Mouse (Mus musculus) cerebellum, postnatal 25 days (tissue): ENCODE measurements at regions not wholly inside any gene's neighbourhood (a gene's known extent, or its start where the extent isn't known, plus 50 kb on each side); places are given as distances from the start of the nearest gene placed in this dataset.
A peak's percentile ranks its signal among the peaks of the same experiment; 100 is the strongest.

Experiments
- DNase-seq, 2 experiments: peaks; one replicate each; pipeline ENCODE4 v3.0.0; 2021; ENCODE audit warnings: mixed read lengths in 2 of 2

DNA sequence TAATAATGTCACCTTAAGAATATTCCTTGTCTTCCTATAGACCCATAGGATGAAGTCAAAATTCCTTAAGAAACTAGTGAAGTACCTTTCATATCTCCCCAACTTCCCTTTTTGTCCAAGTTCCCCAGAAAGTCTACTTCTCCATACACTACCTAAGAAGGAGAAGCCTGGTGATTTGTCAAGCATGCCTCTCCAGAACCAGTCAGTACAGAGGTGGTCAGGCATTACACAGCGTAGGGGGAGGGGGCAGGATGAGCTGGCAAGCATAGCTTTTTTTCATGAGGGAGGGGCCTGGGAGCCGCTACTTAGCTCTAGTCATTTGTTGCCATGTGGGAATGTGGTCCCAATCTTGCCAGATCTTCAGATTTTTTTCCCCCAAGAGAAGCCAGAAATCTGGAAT, 54.0 kb upstream of the Satb2 start:
- no peak for DNase-seq

DNA sequence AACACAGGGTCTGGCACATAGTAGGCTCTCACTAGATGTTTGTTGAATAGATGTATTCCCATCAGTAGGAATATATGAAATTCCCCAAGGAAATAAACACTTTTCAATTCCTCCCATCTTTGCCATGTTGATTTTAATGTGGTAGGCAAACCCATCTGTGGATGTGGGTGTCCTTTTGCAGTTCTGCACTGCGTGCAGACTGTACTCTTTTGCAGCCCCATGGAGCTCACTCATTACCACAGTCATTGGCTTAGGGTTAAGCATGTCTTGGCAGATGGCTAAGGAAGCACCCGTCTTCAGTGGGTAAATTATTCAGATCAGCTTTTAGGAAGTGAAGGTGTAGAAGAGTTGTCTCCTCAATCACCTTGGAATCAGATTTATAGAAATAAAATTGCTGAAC, 54.8 kb upstream of the Satb2 start:
- DNase-seq, result no peak

DNA sequence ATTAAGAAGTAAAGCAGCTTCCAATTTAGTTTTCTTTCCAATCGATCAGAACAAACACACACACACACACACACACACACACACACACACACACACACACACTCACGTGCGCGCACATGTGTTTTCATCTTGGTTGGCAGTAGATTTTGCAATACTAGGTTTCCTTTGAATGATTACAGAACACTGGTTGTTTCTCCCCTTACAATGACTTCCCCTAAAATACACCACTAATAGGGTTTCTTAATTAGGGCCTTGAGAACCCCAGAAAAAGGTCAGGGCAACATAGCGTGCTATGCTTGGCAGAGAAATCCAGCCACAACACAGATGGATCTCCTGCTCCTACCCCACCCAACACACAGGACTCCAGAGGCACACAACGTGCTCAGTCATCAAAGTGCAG, 56.0 kb upstream of the Satb2 start:
- no peak for DNase-seq

DNA sequence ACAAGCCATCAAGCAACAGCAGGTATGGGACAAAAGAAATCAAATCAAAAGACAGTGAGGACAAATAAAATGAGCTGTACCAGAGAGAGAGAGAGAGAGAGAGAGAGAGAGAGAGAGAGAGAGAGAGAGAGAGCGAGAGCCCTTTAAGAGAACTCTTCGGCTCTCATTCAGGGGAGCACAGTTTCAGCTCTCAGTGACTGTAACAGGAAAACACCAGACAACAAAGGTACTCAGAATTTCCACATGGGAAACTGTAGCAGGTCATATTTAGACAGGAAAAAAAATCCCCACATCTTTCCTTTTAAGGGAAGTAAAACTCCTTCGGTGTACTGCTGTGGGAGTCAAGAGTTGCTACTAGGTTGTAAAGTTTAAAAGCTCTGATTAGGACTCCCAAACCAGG, 57.9 kb upstream of the Satb2 start:
- DNase-seq, result no peak

DNA sequence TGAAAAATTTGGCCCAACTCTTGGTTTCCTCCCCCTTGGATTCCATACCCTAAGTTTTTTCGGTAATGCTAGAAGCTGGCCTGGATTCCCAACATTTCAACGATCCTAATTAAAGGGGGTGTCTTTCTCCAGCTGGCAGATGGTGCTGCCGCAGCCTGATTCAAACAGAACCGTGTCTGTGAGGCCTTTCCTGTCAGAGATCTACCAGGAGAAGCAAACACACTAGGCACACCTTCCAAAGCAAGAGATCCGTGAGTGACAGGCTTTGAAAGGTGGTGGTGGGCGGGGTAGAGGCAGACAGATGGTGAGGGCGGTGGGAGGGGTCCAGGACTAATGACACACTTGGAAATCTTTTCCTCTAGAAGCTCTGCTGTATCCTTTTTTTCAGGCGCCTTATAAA, 61.8 kb upstream of the Satb2 start:
- DNase-seq, result no peak

DNA sequence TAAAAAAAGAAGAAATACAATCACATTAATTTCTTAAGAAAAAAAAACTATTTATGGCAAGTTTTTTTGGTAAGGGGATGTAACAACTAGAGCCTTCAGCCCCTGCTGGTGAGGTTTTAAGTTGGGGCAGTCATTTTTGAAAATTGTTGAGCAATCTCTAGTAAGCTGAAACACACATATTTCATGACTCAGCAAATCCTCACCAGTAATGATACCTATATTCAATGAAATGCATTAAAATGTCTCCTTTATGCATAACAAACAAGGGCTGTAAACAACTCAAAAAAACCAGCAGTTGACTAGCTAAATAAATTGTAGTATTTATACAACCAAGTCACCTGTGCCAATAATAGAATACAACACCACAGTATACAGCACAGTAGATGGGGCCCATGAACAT, 63.1 kb upstream of the Satb2 start:
- DNase-seq, result no peak

DNA sequence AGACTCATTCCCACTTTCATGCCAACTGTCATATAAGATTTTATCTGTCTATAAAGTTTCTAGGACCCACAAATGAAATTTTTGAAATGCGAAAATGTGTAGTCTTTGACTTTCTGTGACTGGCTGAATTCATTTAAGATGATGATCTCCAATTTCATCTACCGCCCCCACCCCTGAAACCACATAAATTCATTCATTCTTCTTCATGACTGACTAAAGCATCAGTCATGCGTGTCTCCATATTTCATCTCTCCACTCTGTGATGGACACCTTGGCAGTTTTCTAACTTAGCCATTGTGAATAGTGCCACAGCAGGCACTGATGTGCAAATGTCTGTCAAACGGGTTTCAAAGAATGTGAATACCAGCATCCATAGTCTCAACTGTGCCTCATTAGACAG, 75.4 kb upstream of the Satb2 start:
- DNase-seq, result no peak

DNA sequence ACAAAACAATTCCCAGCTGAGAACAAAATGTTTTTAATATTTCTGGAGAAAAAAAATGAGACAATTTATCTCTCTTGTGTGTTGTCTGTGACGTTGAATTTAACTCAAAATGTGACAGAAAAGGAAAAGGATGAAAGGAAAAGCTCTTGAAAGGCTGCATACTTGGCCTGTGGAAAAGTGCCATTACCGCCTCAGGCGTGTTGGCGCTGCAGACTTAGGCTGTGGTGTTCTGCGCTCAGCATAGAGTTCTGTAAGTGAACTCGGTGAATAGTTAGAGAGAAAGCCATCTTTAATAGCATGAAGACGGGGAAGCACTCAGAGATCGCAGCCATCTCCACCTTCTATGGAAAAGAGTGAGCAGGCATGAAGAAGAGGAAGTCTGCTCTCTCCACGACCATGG, 77.5 kb upstream of the Satb2 start:
- DNase-seq, result no peak

DNA sequence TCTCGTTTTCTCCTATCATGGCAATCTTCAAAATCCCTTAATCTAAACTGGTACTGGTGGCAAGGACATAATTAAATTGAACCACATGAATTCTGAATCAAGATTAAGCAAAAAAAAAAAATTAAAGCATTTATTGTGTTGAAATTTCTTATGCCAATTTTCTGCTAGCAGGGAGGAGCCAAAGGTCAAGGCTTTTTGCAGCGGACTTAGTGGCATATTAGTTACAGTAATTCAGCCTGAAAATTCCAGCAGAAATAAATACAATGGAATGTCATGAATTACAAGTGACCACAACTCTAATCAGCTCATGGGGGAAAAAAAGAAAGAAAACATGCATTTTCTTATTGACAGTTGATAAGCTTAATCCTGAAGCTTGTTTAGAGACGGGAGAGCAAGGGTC, 80.8 kb upstream of the Satb2 start:
- DNase-seq, result no peak

DNA sequence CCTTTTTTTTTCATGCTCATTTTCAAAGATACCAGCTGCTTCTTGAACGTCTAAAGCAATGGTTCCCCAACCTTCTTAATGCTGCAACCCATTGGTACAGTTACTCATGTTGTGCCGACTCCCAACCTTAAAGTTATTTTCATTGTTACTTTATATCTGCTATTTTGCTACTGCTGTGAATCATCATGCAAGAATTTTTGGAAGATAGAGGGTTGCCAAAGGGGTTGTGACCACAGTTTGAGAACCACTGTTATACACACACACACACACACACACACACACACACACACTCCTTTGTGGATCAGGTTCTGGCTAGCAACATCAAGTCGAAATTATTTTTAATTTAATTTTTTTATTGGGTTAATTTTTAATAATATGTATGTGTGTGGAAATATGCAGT, 96.8 kb upstream of the Satb2 start:
- DNase-seq, result no peak

DNA sequence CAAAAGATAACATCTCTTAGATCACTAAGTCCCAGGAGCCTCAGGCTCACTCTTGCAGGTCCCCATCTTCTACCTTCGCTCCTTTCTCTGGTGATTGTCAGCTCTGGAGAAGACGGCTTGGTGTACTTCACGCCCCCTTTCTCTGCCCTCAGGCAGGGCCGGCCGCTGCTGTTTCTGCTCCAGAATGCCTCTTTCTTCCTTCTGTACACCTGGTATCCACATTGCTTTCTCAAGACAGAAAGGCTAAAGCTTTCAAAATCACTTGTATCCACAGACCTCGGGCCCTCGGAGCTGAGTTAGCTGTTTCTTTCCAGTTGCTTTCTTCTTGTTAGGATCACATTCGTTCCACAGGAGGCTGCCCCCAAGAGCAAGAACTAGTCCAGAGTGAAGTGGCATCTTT, 98.2 kb upstream of the Satb2 start:
- DNase-seq, result no peak

DNA sequence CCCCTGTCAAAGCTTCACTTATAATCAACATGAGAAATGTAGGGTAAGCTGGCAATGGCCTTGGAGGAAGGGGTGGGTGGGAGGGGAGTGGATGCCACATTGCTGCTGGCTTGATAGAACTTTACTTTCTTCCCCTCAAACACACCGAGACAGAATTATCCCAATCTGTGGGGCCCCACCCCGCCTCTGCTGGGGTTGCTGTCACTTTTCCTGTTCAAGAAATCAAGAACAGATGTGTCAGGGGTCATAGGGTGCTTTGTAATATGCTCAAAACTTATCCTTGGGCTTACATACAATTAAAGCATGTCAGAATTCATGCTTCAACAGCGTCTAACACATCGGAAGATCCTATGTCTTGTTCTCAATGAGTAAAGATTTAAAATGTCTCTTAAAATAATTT, 101.9 kb upstream of the Satb2 start:
- DNase-seq, result no peak

DNA sequence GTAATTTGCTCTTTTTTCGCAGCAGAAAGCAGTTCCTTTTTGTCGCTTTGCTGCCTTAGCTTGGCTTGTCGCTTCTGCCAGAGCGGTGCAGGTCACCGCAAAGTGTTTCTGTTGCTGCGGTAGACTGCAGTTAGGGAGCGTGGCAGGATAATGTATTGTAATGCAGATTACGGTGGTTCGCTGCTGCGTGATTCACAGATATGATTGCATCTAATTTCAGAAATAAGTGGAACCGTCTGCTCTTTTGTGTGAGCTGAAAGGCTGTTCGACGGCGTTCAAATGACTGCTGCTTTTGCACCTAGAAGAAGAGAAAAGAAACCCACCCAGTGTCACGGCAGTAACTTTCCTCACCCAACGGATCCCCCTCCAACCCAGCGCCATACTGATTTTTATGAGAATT, 104.7 kb upstream of the Satb2 start:
- no peak for DNase-seq

DNA sequence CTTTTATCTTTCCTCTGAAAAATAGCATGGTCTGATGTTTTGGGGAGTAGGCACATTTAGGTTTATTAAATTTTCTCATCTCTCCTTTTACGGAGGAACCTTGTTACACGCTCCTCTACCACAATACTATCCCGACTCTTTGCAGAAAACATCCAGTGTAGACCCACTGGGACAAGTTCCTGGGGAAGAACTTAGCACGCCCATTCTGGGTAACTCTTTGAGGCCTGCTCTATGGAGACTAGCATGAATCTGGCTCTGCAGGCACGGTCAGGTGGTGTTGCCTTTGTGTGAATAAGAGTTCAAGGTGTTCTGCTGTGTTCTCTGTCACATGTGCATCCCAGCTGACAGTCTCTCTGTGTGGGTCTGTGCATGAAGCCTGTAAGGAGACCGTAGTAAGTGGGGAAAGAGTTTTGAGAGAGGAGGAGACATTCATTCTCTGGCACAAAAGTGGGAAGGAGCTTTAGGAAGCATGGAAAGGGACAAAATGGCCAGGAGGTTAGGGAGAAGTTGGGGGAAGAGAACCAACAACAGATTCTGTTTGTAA, 105.2 kb upstream of the Satb2 start:
- no peak for DNase-seq

DNA sequence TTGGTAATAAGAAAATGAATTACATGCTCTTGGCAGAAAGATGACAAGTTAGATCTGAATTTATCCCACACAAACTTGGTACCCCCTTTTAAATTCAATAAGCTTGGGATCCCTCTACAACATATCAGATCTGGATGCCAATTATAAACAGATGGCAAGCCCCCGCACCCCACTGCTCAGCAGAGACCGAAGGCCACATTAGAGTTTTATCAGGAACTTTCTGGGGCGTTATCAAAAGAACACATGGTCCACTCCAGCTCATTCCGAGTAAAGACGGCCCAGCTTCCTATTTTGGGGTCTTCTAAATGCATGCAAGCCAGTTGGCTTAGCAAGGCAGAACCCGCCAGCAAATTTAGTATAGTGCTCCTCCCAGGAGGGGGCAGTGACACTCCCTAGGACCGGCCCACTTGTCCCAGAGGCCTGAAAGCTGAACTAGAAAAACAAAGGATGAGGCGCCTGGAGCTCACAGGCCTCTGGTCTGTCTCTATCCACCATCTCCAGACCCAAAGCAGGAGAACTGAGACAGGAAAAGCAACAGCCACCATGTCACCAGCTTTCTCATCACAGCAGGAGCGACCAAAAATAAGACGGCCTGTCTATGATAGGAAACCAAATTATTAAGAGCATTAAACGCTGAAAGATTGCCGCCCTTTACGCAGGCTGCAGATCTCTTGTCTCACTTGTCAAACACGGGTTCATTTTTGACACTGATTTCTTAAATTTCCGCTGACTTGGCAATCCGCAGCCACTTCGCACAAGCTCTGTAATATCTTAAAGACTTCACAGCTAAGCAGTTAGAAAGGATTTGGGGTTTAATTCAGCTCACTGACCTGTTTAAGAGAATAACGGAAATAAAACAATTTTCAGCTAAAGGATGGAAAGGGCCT, 117.2 kb upstream of the Satb2 start:
- peak in 1 of 2 experiments; percentile 2 for DNase-seq

DNA sequence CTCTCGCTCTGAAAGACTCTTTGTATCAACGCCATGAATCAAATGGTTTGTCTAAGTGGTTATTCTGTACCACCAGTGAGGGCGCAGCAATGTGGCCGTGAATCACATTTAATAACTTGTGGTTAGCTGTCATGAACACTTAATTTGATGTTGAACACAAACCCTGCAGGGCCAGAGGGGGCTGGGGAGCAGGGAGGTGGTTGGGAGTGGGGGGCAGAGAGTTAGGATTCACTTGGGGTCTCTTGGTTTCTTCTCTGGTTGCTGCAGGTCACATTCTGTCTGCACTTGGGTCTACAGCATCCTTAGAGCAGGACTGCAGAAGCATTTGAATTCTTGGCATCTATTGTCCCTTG, 117.8 kb upstream of the Satb2 start:
- no peak for DNase-seq

DNA sequence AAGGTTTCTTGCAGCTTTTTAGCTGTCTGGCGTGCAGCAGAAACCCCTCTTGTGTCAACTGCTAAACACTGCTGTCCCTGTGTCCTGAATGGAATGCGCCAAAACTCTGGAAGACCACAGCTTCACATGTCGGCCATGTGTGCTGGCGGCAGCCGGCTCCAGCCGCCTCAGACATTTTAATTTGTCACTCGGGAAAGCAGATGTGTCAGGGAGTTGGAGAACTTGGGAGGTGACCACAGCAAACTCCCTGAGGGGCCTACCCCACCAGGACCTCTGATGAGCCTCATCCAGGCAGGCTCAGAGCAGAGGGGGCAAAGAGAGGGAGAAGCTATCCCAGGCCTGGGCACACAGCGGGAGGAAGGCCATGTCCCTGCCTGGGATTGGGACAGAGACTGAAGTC, 118.3 kb upstream of the Satb2 start:
- no peak for DNase-seq

DNA sequence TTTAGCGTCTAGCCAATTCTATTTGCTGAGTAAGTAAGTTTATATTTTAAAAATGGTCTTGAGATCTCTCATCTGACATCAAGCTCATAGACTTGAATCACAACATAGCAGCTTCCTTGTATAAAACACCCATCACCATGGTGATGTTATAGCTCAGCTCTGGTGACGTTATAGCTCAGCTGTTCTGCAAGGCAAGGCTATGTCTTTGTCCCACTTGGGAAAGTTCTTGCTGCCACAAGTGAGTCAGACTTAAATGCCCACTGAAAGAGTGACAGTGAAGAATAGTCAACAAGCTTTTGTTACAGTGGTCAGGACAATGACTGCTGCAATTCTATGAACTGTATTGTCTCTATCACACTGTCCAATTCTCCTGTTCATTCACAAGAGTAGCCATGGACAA, 122.2 kb upstream of the Satb2 start:
- no peak for DNase-seq

DNA sequence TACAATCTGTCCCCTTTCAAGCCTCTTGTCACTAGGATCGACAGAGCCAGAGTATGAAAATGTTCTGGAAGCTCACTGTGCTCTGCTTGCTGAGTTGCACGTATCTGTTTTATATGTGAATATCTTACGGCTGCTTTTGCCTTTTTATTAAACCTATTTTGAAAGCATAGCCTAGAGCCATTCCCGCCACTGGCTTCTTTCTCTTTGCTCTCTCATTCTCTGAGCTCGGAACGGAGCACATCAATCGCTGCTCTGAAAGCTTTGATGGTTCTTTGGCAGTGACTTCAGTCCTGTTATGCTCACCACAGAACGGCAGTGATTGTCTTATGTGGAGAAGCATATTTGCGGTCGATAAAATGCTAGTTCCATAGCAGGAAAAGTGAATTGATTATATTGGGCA, 128.9 kb upstream of the Satb2 start:
- no peak for DNase-seq

DNA sequence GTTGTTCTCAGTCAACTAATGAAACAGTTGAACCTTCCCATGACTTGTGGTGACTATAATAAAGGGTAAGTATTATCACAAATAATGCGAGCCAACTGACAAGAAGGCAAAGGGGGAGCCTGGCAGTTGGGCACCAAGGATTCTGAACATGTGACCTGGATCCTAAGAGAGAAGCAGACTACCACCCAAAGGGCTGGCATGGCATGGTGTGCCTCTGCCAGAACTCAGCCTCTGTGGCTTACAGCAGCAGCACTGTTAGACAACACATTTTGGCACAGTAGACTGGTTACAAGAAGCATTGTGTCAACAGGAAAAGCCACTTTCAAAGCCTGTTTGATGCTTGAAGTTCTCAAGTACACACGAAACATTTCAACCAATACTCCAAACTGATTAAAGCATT, 142.2 kb upstream of the Satb2 start:
- no peak for DNase-seq

DNA sequence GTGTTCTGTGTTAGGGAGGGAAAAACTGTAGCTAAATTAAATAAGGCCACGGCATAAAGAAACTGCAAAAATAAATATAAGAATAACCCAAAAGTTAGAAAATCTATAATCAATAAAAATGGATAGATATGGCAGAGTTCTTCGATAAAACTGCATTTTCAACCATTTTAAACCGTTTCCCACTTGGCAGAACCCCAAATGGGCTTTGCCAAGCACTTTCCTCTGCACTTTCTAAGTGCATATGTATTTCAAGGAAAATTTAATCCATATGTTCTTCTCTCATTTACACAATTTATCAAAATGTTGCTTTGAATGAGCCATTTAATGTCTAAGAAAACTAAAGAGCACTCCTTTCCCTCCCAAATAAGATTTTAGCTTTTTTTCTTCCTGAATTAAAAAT, 165.7 kb upstream of the Satb2 start:
- no peak for DNase-seq

DNA sequence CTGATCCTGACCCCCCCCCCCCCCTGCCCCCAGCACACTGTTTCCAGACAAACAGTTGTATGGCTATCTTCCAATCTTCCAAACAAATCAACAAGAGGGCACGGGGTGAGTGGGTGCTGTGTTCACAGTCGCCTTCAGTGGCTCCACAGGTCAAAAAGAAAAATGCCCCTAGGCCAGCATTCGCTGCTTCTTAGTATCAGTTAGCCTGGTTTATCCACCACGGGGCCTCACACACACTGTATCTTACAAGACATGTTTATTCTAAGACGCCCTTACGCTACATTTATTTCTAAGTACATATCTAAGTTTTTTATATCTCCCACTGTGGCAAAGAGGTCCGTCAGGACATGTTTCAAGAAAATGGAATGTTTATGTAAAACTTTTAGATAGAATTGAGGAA, 177.4 kb upstream of the Satb2 start:
- no peak for DNase-seq

DNA sequence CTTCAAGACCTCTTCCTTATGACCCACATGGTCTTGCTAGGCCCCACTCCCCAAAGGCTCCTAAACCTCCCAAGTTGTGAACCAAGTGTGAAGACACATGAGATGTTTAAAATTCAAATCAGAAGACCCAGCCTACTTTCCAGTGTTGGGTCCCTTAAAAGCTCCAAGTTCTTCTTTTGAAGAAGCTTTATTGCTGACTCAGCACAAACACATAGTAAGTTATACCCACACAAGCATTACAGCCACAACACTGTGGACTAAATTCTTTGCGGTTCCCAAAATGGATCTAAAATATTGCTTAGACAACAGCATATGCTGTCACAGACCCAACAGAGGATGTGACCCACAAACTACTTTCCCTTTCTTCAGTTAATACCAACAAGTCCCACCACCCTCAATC, 186.0 kb upstream of the Satb2 start:
- DNase-seq, result no peak

DNA sequence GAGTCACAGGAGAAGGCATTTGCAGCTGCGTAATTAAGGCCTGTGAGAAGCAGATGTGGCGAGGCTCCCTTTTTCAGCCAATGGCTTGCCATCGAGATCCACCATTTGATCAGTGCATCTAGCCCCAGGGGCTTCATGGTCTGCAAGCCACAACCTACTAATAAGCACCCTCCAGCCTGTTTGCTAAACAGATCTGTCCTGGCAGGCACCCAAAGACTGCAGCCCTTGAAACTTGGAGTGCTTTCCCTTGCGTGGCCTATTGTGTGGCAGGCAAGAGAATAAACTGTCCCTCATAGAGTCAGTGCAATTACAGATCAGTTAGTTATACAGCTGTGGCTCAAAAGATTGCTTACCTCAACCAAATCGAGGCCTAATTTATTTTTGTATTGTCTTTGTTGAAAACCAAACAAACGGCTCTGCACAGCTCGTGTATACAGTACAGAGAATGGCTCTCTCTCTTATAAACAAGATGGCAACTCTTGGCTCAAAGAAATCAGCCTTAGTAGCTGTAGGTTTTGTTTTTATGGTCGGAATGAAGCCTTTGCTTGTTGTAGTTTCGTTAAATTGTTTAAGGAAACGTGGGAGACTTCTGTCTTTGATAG, 195.9 kb upstream of the Satb2 start:
- DNase-seq, result peak in 1 of 2 experiments; percentile 8
